Mouse (Mus musculus): ENCODE data around the gene Gadl1. TPM values are rescaled to one million over a fixed set of nuclear protein-coding genes. Genes with fewer than 3 reads are reported as not detected.
"Not testable (repeated sequence)": the region's sequence is repeated elsewhere in the genome, so short reads cannot be mapped to it uniquely, and the experiment has no call there.

Gadl1 gene
- total and polyA plus RNA-seq, 3 experiments, result 0.06 to 0.08 TPM; not detected in 1

DNA sequence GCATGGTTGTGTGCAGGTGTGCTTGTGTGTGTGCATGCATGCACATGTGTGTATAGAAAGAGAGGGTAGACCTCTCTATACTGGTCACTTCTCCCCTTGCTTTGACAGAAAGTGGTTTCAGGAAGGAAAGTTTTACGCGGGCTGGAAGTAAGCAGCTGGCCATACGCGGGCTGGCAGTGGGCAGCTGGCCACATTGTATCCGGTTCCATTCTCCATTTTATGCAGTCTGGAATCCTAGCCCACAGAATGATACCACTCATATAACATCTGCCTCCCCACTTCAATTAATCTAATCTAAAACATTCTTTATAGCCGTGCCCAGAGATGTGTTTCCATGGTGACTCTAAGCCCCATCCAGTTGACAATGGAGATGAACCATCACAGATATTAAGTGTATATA is 129.0 kb downstream of the Gadl1 start:
- no peak for TF ChIP-seq UBTF (IDR thresholded peaks at IDR 0.05; ENCODE audit: borderline replicate concordance, insufficient read depth, low read depth, low read length)
- no peak for TF ChIP-seq ETS1 (IDR thresholded peaks at IDR 0.05; ENCODE audit: low read depth, low read length)
- TF ChIP-seq ELF1 (IDR thresholded peaks at IDR 0.05; ENCODE audit: low read depth, low read length), result no peak
- no peak for TF ChIP-seq JUND (IDR thresholded peaks at IDR 0.05; ENCODE audit: low read depth, low read length)
- TF ChIP-seq CTCF (IDR thresholded peaks at IDR 0.05 in 2 of 3, conservative IDR thresholded peaks at IDR 0.05 in 1 of 3; ENCODE audit: control insufficient read depth in 1 of 3, insufficient read depth in 1 of 3, low read depth in 2 of 3, low read length in 3 of 3, poor library complexity in 1 of 3, severe bottlenecking in 1 of 3), result no peak
- TF ChIP-seq MAZ (IDR thresholded peaks at IDR 0.05; ENCODE audit: low read depth, low read length), result no peak
- TF ChIP-seq GABPA (IDR thresholded peaks at IDR 0.05; ENCODE audit: low read depth, low read length), result no peak
- no peak for TF ChIP-seq BHLHE40 (IDR thresholded peaks at IDR 0.05; ENCODE audit: borderline replicate concordance, low read depth, low read length)
- no peak for TF ChIP-seq MAFK (IDR thresholded peaks at IDR 0.05; ENCODE audit: borderline replicate concordance, low read depth, low read length)
- no peak for TF ChIP-seq USF1 (IDR thresholded peaks at IDR 0.05; ENCODE audit: low read depth, low read length)
- TF ChIP-seq USF2 (IDR thresholded peaks at IDR 0.05; ENCODE audit: borderline replicate concordance in 1 of 2, insufficient read depth in 1 of 2, low read depth in 1 of 2, low read length in 2 of 2), result no peak
- no peak for TF ChIP-seq TAL1 (IDR thresholded peaks at IDR 0.05; ENCODE audit: low read length)
- no peak for TF ChIP-seq ZMIZ1 (IDR thresholded peaks at IDR 0.05; ENCODE audit: low read depth, low read length)
- TF ChIP-seq EP300 (IDR thresholded peaks at IDR 0.05; ENCODE audit: low read depth in 1 of 2, low read length in 2 of 2), result no peak
- no peak for DNase-seq (ENCODE audit: low read depth, low spot score)

DNA sequence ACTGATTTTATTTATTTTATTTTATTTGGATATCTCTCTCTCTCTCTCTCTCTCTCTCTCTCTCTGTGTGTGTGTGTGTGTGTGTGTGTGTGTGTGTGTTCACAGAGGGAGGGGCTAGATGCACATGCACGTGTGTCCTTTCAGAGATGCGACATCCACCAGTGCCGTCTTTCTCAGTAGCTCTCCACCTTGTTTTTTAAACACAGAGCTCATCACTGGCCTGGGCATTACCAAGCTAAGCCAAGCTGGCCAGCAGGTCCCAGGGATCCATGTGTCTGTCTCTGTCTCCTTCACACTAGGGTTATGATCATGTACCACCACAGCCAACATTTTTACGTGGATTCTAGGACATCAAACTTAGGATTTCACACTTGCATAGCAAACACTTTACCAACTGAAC is 130.7 kb downstream of the Gadl1 start:
- H3K4me3 ChIP-seq (ENCODE audit: control insufficient read depth in 1 of 2, insufficient read depth in 1 of 2, low read depth in 2 of 2, low read length in 2 of 2), result no peak overlapping the region
- no peak overlapping the region for H3K9ac ChIP-seq (ENCODE audit: control insufficient read depth, low read depth, low read length, poor library complexity, severe bottlenecking)
- no peaks in the 10 kb centered on the region for H3K4me1 ChIP-seq (ENCODE audit: control insufficient read depth in 1 of 2, insufficient read depth in 2 of 2, low read length in 2 of 2)
- H3K27me3 ChIP-seq (ENCODE audit: control insufficient read depth in 1 of 2, insufficient read depth in 2 of 2, low read length in 2 of 2), result no peaks in the 10 kb centered on the region
- TF ChIP-seq TBP (IDR thresholded peaks at IDR 0.05; ENCODE audit: low read depth, low read length), result no peak
- no peak for TF ChIP-seq MXI1 (IDR thresholded peaks at IDR 0.05; ENCODE audit: low read depth, low read length)
- TF ChIP-seq ELF1 (IDR thresholded peaks at IDR 0.05; ENCODE audit: low read depth, low read length), result no peak
- TF ChIP-seq ZNF384 (IDR thresholded peaks at IDR 0.05; ENCODE audit: low read depth, low read length), result no peak
- no peak for TF ChIP-seq ZC3H11A (IDR thresholded peaks at IDR 0.05; ENCODE audit: low read depth, low read length)
- no peak for TF ChIP-seq JUND (IDR thresholded peaks at IDR 0.05; ENCODE audit: low read depth, low read length)
- TF ChIP-seq MYB (IDR thresholded peaks at IDR 0.05; ENCODE audit: low read depth, low read length), result no peak
- no peak for TF ChIP-seq NRF1 (IDR thresholded peaks at IDR 0.05; ENCODE audit: insufficient read depth, low read depth, low read length, poor library complexity, severe bottlenecking)
- TF ChIP-seq USF2 (IDR thresholded peaks at IDR 0.05; ENCODE audit: borderline replicate concordance in 1 of 2, insufficient read depth in 1 of 2, low read depth in 1 of 2, low read length in 2 of 2), result no peak
- no peak for TF ChIP-seq HCFC1 (IDR thresholded peaks at IDR 0.05; ENCODE audit: low read depth, low read length)
- no peak for TF ChIP-seq NELFE (IDR thresholded peaks at IDR 0.05; ENCODE audit: low read depth, low read length)
- TF ChIP-seq GATA1 (IDR thresholded peaks at IDR 0.05; ENCODE audit: low read depth, low read length), result no peak
- TF ChIP-seq ZKSCAN1 (IDR thresholded peaks at IDR 0.05; ENCODE audit: low read depth, low read length), result no peak
- DNase-seq (ENCODE audit: low read depth, low spot score), result no peak
- no peaks in the 10 kb centered on the region for H3K36me3 ChIP-seq (ENCODE audit: control insufficient read depth in 1 of 2, insufficient read depth in 2 of 2, low read length in 2 of 2)
- no peak overlapping the region for H3K27ac ChIP-seq (ENCODE audit: control insufficient read depth, low read depth, low read length)
- H3K9me3 ChIP-seq (replicated peaks; ENCODE audit: insufficient read depth, low read length), result no peaks in the 10 kb centered on the region
- no peaks in the 10 kb centered on the region for H3K79me2 ChIP-seq (ENCODE audit: control insufficient read depth, insufficient read depth, low read length, poor library complexity)

More for the DNA sequence above, 129.0 kb downstream of the Gadl1 start:
- H3K79me2 ChIP-seq (ENCODE audit: control insufficient read depth, insufficient read depth, low read length, poor library complexity), result no peaks in the 10 kb centered on the region
- no peaks in the 10 kb centered on the region for H3K27me3 ChIP-seq (ENCODE audit: control insufficient read depth in 1 of 2, insufficient read depth in 2 of 2, low read length in 2 of 2)
- H3K27ac ChIP-seq (ENCODE audit: control insufficient read depth, low read depth, low read length), result no peak overlapping the region
- H3K9ac ChIP-seq (ENCODE audit: control insufficient read depth, low read depth, low read length, poor library complexity, severe bottlenecking), result no peak overlapping the region
- no peaks in the 10 kb centered on the region for H3K36me3 ChIP-seq (ENCODE audit: control insufficient read depth in 1 of 2, insufficient read depth in 2 of 2, low read length in 2 of 2)
- H3K4me3 ChIP-seq (ENCODE audit: control insufficient read depth in 1 of 2, insufficient read depth in 1 of 2, low read depth in 2 of 2, low read length in 2 of 2), result no peak overlapping the region
- H3K4me1 ChIP-seq (ENCODE audit: control insufficient read depth in 1 of 2, insufficient read depth in 2 of 2, low read length in 2 of 2), result no peaks in the 10 kb centered on the region
- H3K9me3 ChIP-seq (replicated peaks; ENCODE audit: insufficient read depth, low read length), result no peaks in the 10 kb centered on the region

DNA sequence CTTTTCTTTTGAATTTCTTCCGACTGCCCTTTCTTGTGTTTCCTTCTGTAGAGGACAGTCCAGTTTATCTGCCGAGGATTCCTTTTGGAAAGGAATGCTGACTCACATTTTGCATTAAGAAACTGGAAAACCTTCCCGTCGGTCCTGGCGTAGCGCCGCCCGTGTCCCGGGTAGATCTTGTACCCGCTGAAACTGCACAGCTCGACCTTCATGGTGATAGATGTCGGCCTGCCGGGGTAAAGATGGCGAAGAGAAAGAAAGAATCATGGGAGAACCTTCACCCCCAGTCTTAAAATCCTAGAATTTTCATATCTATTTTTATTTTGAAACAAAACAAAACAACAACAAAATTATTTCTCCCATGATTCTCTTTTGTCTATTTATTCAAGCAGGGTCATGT is 131.6 kb downstream of the Gadl1 start:
- DNase-seq (ENCODE audit: low read depth, low spot score); H3K9ac ChIP-seq (ENCODE audit: control insufficient read depth, low read depth, low read length, poor library complexity, severe bottlenecking); H3K9me3 ChIP-seq (replicated peaks; ENCODE audit: insufficient read depth, low read length); H3K36me3 ChIP-seq (ENCODE audit: control insufficient read depth in 1 of 2, insufficient read depth in 2 of 2, low read length in 2 of 2); H3K27me3 ChIP-seq (ENCODE audit: control insufficient read depth in 1 of 2, insufficient read depth in 2 of 2, low read length in 2 of 2); H3K4me3 ChIP-seq (ENCODE audit: control insufficient read depth in 1 of 2, insufficient read depth in 1 of 2, low read depth in 2 of 2, low read length in 2 of 2); H3K79me2 ChIP-seq (ENCODE audit: control insufficient read depth, insufficient read depth, low read length, poor library complexity); H3K27ac ChIP-seq (ENCODE audit: control insufficient read depth, low read depth, low read length); H3K4me1 ChIP-seq (ENCODE audit: control insufficient read depth in 1 of 2, insufficient read depth in 2 of 2, low read length in 2 of 2): not testable (repeated sequence)
